Mouse (Mus musculus) left cerebral cortex, adult 11 months (tissue): ENCODE measurements around the gene Bach2.

Experiments
- DNase-seq: peaks from one replicate; pipeline ENCODE4 v3.0.0; 2022; ENCODE audit warnings: low spot score

The Bach2 gene

DNA sequence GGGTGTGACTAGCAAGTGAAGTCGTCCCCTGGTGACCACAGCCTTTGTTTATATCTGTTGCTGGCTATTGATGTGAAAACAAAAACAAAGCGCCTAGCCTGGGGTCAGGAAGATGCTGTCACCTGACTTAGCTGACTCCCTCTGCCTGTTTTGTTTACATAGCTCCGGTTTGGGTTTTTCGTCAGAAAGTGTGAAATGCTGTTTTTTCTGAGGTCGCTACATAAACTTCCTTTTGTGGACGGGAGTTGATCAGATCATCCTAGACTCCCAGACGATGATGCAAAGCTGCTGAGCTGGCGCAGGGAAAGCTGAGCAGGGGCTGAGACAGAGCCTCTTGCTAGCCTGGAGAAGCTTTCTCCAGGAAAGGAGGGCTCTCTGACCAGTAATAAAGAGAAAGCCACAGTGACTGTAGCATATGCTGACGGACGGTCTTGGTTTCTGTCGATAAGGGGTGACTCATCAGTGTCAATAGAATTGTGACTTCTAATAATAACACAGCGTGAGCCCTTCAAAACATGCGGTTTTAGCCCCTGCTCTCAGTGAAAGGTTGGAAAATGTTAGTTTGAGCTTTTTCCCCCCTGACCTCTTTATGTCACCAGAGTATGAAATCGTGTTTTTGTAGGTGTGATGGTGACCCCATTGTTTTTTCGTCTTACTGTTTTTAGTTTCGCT, 11.9 kb downstream of the Bach2 start:
- no peak for DNase-seq

DNA sequence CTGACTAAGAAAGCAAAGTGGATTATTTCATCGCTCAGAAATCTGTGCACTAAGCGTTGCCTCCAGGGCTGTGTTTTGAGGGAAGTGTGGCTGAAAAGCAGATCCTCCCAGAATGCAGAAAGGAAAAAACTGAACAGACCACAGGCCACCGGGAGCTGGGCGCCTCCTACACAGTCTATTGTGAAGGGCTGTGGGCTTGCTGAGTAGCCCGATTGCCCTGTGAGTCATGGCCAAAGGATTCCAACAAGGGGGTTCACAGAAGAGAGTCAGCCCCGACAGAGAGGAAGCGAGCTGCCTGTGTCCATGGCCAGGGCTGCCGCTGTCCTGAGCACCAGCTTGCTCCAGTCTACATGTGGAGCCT, 12.4 kb downstream of the Bach2 start:
- no peak for DNase-seq

DNA sequence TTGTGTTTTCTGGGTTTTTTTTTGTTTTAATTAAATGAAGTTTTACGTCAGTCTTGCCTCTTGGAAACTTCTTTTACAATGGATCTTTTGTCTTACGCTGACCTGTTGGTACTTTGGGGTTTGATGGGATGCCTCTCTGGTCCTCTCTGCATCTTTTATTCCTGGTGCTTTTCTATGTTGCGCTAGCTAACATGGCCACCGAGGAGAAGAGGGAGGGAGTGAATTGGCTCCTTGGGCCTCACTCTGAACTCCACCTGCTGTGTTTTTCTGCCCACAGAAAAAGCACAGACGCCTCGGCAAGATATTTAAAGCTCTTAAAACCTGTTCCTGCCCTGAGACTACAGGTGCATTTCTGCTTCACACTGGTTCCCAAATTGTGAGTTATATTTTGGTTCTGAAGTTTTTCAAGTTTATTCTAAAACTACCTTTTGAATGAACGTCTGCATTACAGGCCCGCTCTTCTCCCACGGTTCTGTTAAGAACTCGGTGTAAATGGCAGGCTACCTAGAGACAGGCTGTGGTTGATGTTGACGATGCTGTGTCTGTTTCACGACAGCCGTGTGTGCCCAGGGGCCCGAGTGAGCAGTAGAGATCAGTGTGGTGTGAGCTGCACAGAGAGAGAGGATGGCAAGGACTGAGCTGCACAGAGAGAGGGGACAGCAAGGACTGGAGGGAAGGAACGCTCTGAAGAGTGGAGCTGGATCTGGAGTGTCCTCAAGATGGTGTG, 13.5 kb downstream of the Bach2 start:
- DNase-seq = no peak

DNA sequence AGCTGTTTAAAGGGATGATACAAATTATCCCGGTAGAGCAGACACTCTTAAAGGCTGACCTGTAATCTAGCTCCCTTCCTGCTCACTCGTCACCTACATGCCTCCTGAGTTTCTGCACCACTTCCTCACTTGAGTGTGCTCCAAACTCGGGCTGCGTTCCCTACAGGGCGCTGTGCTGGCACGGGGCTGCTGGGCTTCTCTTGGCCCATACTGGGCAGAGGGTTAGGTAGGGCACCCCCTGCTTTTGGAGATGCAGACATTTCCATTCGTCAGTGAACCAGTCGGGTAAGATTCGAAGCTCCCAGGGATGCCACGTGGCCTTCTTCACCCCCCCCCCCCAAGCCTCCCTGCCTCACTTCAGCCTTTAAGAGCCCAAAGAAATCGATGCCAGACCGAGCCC, 19.1 kb downstream of the Bach2 start:
- no peak for DNase-seq

DNA sequence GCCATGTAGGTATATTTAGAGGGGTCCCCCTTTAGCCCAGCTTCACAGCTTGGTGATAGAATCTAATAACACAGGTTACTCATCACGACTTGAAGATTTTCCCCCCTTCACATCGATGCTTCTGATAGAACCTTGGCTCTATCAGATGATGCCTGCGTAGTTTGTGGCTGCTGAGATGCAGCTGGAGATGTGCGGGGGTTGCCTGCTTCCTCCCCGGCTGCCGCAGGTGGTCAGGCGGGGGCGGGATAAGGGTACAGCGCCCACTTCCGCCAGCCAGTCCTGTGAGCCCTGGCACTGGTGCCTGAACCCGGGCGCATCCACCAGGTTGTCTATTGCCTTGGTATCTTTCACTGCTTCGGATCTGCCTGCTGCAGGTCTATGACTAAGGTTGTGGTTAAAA, 19.5 kb downstream of the Bach2 start:
- no peak for DNase-seq

DNA sequence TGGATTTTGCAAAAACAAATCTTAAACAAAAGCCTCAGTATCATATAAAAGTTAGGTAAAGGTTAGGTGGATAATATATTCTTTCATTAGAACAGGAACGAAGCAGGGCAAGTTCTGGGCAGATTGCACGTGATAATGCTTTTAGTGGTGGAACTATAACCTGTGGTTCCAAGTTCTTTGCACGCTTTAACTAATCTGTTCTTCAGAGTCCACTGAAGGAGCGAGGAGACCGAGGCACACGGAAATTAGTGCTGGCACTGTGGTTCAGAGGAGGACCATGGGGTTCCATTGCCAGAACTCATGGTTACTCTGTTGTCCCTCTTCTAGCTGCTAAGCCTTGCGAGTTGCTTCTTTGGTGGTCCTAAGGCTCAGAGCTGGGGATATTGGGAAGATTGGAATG, 20.0 kb downstream of the Bach2 start:
- DNase-seq = no peak

DNA sequence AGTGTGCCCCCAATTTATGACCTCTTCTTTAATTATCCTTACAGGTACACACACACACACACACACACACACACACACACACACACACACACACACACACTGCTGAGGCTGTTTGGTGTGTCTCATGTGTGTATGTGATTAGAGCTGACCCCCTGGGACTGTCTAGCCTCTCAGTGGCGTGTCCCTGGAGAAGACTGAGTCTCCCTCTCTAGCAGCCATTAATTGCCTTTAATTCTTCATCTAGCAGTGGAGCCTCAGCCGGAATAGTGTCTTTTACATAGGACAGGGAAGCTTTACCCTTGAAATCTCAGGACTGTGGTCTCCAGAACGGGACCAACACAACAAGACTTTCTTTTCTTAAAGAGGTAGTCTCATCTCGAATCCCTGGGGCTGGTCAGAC, 22.3 kb downstream of the Bach2 start:
- no peak for DNase-seq

DNA sequence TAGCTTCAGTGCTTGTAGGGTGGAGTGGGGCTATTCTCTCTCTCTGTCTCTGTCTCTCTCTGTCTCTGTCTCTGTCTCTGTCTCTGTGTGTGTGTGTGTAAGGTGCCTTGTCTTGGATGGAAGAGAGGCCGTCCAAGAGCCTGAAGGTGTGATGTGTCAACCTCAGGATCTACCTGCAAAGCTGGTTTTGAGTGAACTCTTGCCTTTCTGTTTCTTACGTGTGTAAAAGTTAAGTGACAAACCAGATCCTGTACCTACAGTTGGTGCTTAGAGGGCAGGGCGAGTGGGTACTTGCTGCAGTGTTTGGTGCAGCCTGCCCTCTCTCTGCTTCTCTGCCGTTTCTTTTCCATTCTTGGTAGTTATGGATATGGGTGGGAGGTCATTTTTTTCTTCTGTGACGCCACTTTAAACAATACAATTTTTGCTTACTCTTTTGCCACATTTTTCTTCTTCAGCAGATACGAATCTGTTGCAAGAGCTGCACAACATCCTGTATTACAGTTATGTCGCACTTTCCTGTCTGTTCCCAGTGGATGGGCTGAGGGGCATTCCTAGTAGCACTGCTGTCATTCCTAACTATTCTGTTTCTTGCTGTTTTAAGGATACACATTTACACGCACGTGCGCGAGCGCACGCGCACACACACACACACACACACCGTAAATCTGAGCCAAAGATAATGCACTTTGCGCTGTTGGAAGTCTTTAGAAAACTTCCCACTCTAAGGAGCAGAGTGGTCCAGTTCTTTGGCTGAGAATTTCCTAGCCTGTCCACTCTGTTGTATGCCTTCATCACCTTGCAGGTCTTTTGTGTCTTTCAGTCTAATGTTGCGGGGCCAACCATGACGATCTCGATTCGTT, 24.5 kb downstream of the Bach2 start:
- no peak for DNase-seq

DNA sequence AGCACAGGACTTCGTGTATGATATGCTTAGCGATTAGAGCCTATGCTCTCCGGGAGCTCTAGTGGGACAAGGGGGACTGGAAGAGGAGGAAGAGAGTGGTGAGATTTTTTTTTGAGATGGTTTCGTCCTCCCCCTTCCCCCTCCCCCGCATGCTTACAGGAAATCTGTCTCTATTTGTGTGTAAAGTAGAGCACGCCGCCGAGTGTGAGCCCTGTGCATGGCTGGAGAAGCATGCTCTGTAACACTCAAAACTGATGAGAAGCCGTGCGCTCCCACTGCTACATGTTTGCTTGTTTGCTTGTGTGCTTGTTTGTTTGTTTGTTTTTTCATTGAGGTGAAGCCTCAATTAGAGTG, 25.1 kb downstream of the Bach2 start:
- no peak for DNase-seq

DNA sequence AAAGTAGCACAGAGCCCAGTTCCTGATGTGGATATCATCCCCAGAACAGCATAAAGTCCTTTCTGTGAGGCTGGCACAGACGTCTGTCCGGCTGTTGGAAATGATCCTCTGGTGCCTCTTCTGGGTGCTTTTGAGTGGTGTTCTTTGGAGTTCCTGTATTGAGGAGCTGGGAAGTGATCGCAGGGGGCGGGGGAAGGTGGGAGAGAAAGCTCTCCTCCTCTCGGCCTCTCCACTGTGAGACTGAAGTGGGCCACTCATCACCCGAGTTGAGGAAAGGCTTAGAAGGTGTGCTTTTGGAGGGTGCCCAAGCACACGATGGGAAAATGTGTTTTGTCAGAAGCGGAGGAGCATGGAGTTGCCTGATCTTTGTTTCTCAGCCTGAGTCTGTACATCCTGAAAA, 26.3 kb downstream of the Bach2 start:
- DNase-seq = no peak

DNA sequence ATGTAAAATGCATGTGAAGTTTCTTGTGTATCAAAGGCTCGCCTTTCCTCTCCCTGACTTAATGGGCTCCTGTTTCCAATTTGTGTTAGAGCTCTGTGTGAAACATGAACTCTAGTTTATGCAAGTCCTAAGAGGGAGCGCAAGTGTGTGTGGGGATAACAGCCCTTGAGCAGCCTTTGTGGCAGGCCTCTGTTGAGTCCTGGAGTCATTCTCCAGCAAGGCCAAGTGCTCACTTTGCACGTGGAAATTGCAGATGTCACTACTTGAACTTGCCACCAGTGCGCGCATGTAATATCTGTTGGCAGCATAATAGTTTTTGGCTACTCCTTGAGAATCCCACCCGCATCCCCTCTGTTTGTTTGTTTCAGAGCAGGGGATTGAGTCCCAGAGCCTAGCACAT, 28.1 kb downstream of the Bach2 start:
- DNase-seq = no peak

DNA sequence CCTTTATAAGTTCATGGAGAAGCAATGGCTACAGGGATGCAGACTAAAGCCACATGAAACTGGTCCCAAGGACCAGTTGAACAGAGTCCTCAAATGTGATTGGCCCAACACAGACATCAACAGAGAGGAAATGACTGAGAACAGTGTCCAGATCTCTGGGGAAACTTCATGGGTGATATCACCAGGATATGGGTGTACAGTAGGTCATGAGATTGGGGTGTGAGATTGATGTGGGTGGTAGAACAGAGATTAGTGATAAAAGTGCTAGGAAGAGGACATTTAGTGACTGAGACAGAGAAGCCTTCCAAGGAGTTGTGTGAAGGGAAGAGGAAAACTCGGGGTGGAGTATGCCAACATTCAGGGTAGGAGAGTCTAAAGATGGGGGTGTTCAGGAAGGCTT, 29.4 kb downstream of the Bach2 start:
- DNase-seq = no peak

DNA sequence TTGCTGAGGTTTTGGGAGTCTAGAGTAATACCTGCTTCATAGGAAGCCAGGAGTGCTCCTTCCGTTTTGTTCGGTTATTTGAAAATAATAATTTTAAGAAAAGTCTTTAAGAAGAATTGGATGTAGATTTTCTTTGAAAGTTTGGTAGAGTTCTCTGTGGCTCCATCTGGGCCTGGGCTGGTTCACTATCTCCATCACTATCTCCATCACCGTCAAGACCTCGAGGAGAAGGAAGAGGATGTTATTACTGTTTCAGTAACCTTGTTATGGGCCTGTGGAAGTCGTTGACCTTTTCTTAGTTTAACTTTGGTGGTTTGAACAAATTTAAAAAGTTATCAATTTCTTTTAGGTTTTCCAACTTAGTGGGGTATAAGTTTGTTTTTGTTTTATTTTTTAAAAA, 33.8 kb downstream of the Bach2 start:
- no peak for DNase-seq

DNA sequence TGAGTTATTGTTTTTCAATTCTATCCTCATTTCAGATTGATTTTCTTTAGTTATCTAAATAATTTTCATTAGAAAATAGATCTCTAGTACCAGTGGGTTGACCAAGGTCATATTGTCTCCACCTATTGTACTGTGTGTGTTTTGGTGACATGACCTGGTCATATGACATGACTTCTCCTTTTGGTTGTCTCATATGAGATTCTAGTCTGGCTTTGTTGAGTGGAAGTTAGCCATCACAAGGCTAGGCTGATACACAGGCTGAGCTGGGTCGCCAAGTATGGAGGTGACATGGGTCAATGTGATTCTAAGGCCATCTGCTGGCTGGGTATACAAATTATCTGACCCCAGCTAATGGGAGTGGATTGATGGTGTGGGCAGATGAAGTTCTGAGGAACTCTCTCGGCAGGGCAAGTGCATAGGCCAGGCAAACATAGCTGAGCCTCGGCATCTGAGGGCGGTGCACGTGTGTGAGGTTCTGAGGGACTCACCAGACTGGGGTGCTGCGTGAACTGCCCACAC, 36.2 kb downstream of the Bach2 start:
- DNase-seq = no peak

DNA sequence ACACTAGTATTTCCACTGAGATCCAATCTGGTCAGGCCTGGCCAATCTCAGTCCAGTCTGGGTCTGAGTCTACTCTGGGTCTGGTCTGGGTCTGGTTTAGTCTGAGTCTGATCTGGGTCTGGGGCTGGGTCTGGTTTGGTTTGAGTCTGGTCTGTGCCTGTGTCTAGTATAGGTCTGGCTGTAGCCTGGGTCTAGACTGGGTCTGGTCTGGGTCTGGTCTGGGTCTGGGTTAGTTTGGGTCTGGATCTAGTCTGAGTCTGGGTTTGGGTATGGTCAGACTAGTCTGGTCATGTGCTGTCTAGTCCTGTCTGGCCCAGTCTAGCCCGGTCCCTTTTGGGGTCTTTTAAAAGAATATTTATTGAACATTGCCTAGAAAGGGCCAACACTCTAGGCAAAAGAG, 41.2 kb downstream of the Bach2 start:
- DNase-seq = no peak

DNA sequence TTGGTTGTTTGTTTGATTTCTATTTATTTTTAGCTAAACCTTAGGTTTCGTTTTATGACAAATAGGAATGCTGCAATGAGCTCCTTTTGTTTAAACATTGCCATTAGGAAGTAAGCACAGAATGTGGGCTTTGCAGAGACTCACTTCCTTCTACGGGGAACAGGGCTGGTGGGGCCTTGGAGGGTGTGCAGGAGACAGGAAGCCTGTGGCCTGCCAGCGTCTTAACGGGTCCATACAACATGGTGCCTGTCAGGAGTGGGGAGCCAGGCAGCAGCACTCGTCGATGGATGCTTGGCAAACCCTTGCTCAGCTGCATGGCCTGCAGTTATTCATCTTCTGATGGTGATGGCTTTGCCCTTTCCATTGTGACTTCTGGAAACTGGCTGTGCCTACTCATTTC, 41.8 kb downstream of the Bach2 start:
- no peak for DNase-seq

DNA sequence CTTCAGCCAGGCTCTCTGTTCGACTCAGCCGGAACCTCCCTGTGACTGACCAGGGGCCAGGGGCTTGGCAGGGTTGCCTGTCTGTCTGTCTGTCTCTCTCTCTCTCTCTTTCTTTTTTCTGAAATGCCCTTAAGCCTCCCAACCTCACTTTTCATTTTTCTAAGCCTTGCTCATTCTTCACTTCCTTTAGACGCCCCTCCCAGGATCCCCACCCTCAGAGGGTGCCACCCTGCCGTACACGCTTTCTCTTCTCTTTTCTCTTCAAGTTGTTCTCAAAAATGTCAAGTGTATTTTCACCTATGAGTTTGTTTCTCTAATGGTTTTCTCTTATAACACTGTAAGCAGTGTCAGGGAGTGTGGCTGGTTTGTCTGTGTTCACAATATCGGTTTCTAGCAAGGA, 42.7 kb downstream of the Bach2 start:
- DNase-seq = no peak

DNA sequence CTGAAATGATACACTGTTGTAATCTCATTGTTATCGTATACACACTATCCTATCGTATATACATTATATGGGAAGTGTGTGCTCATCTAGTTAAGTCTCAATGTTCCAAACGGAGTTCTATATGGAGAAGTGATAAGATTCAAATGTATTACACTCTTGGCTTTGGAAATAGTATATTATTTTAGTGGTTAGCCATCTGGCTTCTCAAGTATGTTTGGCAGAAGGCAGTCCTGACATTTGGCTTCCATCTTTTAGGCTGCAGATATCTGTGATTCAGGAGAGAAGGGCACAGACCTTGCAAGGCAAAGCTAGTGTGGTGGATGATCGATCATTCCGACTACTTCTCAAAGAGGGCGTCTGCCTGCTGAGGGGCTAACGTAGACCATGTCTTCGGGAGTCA, 47.8 kb downstream of the Bach2 start:
- no peak for DNase-seq

DNA sequence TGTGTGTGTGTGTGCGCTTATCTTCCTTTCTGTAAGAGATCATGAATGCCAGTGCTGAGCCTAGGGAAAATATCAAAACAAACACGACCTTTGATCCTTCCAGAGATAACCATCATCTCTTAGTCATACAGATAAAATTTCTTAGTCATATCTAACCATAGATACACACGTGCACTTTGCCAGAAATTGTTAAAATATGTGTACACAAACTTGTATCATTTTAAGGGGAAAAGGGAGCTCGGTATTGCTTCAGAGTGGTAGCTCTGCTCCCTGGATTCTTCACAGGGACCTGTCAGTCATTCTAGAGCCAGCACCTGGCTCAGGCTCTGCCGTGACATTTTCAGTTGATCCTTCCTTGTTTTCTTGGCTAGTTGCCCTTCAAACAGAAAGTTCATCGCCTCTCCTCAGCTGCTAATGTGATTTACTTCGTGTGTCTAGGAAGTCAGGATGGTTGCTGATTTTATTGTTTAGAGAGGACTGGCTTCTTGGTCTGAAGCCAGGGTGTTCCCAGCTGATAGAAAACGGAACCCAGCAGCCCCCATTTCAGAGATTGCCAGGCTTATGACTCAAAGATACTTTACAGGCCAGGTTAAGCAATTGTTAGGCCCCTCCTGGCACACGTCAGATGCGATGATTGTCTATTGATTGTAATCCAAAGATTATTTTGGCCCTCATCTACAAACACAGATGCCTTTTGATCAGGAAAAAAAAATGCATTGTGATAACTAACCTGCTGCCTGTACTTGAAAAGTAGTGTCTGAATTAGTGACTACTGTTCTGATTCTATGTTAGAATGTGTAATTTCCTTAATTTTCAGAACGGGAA, 49.6 kb downstream of the Bach2 start:
- no peak for DNase-seq

DNA sequence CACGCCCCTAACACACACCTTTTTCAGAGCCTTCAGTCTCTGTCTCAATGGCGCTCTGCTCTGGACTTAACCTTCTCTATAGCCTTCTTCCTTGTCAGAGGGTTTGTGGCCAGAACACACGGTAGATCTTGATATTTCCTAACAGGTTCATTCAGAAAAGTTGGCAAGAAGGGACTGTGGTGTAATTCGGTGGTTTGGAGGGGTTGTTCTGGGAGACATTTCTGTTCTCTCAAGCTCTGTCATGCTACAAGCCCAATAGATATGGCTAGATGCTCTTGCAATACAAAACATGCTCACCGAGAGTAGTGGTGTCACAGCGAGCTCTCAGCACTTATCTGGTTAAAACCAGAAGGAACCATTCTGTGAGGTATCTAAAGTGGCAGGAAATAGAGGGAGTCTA, 51.2 kb downstream of the Bach2 start:
- no peak for DNase-seq

DNA sequence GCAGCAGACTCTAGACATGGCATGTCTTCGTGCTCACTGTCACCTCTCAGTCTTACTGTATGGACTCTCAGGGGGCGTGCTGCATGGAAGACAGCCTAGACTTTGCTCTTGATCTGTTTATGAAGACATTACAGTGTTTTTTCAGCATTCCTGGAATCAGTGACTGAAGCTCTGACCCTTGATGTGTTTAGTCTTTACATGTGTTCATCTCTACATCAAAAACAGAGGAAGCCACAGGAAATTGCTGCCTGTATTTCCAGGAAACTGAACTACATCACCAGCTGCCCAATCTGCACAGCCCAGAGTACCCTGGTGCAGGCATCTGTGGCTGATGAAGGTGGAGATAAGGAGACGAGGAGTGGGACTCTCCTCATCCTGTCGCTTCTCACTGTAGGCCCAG, 52.8 kb downstream of the Bach2 start:
- DNase-seq = no peak

DNA sequence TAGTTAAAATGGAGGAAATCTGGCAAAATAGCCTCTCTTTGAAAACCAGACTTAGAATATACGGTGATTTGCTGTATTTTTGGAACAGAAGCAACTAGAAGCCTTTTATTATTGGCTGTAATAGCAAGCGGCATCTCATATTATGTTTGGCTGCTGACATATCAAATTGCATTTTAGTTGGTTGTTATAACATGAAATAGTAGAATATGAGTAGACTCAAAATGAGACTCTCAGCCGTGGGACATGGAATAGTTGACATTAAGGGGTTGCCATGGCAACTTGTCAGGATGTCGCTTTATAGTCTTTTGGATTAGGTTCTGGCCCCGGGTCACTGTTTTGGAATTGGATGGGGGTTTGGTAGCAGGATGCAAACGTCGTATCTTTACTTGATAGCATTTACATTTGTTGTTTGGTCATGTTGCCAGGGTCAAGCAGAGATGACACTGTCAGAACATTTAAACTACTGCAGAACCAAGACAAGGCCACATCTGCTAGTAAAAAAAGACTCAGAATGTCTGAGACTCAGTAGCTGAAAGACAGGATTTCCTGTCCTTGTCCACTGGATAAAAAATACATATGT, 55.2 kb downstream of the Bach2 start:
- DNase-seq = no peak
